10 mouse cellular contexts compared by ENCODE assay signal in genomic region chr4:45767891-45768558, GRCm38 (mm10). TPM values are rescaled to one million over a fixed set of nuclear protein-coding genes. Genes with fewer than 3 reads are reported as not detected.
DNase-seq lines count a peak whose midpoint lies in the region; ATAC-seq lines count a peak whose summit lies in the region.
"Had no signal": no experiment of that assay in that cellular context is flagged by ENCODE, and none has a peak within 500 bp of the region (broad histone marks: within the 10 kb centered on the region; RNA-seq: fewer than 3 reads in every experiment).

No protein-coding gene starts in this region.

- no peaks in the 10 kb centered on the region for H3K36me3 ChIP-seq in hindbrain, embryonic 13.5 days
- H3K36me3 ChIP-seq in hindbrain, embryonic 14.5 days (replicated peaks; ENCODE audit: control insufficient read depth, insufficient read depth), result no peaks in the 10 kb centered on the region
- H3K36me3 ChIP-seq in heart, embryonic 11.5 days (ENCODE audit: control insufficient read depth, insufficient read depth, low read length), result no peaks in the 10 kb centered on the region
- H3K36me3 ChIP-seq in midbrain, embryonic 13.5 days, result no peaks in the 10 kb centered on the region

- peaks cover 20% of the 10 kb centered on the region for H3K27me3 ChIP-seq in hindbrain, embryonic 13.5 days
- H3K27me3 ChIP-seq in hindbrain, embryonic 14.5 days (ENCODE audit: control insufficient read depth, insufficient read depth, low read length), result 0 out of 2 replicates have a peak, but pooled peaks cover 4% of the 10 kb centered on the region
- peaks cover 16% of the 10 kb centered on the region for H3K27me3 ChIP-seq in heart, embryonic 11.5 days (ENCODE audit: control insufficient read depth, insufficient read depth, low read length)
- H3K27me3 ChIP-seq in midbrain, embryonic 13.5 days, result peaks cover 58% of the 10 kb centered on the region

- H3K9ac ChIP-seq in hindbrain, embryonic 13.5 days, result peak overlapping the region; percentile 30; the same call in 1 of the 2 replicates
- H3K9ac ChIP-seq in hindbrain, embryonic 14.5 days, result no peak overlapping the region
- no peak overlapping the region for H3K9ac ChIP-seq in heart, embryonic 11.5 days (ENCODE audit: low read depth, low read length)
- no peak overlapping the region for H3K9ac ChIP-seq in midbrain, embryonic 13.5 days (replicated peaks)

- H3K4me3 ChIP-seq in hindbrain, embryonic 13.5 days, result no peak overlapping the region
- H3K4me3 ChIP-seq in hindbrain, embryonic 14.5 days (replicated peaks; ENCODE audit: low read length), result no peak overlapping the region
- no peak overlapping the region for H3K4me3 ChIP-seq in heart, embryonic 11.5 days (ENCODE audit: low read depth, low read length)
- no peak overlapping the region for H3K4me3 ChIP-seq in midbrain, embryonic 13.5 days (replicated peaks)
- H3K4me3 ChIP-seq: heart, adult 2 months had no signal

- intact Hi-C loops in left cerebral cortex, postnatal 36 days (cut with DNase I), result no loop called here

- 61% methylated on average over 11 of the region's 11 CpGs for WGBS in hindbrain, embryonic 13.5 days
- WGBS in hindbrain, embryonic 14.5 days, result 60% methylated on average over 11 of the region's 11 CpGs
- WGBS in heart, embryonic 11.5 days (ENCODE audit: insufficient replicate concordance), result 13% methylated on average over 11 of the region's 11 CpGs
- WGBS in midbrain, embryonic 13.5 days, result 63% methylated on average over 11 of the region's 11 CpGs

- DNase-seq in hindbrain, embryonic 14.5 days (ENCODE audit: low spot score), result no peak
- DNase-seq in MN1 (ENCODE audit: low spot score), result peak; percentile 66
- peak; percentile 55 to 78 for DNase-seq in lung, postnatal 4 days
- DNase-seq in left cerebral cortex, adult 9 months (ENCODE audit: low spot score in 2 of 2), result no peak
- DNase-seq in left cerebral cortex, postnatal 36 days (ENCODE audit: low spot score in 2 of 2), result no peak
- DNase-seq: cerebellum, adult 9-10 months had no signal

- H3K27ac ChIP-seq in hindbrain, embryonic 13.5 days, result no peak overlapping the region
- H3K27ac ChIP-seq in hindbrain, embryonic 14.5 days, result no peak overlapping the region
- H3K27ac ChIP-seq in heart, embryonic 11.5 days (ENCODE audit: low read depth, low read length), result peak overlapping the region; percentile 47; the same call in 1 of the 2 replicates
- no peak overlapping the region for H3K27ac ChIP-seq in midbrain, embryonic 13.5 days
- H3K27ac ChIP-seq: heart, adult 2 months had no signal

- H3K4me2 ChIP-seq in hindbrain, embryonic 13.5 days, result no peak overlapping the region
- H3K4me2 ChIP-seq in hindbrain, embryonic 14.5 days (replicated peaks), result no peak overlapping the region
- H3K4me2 ChIP-seq in heart, embryonic 11.5 days, result no peak overlapping the region
- no peak overlapping the region for H3K4me2 ChIP-seq in midbrain, embryonic 13.5 days (replicated peaks)

- no peak for ATAC-seq in hindbrain, embryonic 13.5 days (ENCODE audit: low FRiP score)
- ATAC-seq in hindbrain, embryonic 14.5 days (ENCODE audit: low FRiP score), result no peak
- ATAC-seq in heart, embryonic 11.5 days (replicated peaks; ENCODE audit: insufficient number of reproducible peaks, low FRiP score, low TSS enrichment), result peak; percentile 50; the same call in 1 of the 2 replicates
- no peak for ATAC-seq in midbrain, embryonic 13.5 days

- H3K9me3 ChIP-seq in hindbrain, embryonic 13.5 days, result no peaks in the 10 kb centered on the region
- no peaks in the 10 kb centered on the region for H3K9me3 ChIP-seq in hindbrain, embryonic 14.5 days (ENCODE audit: control insufficient read depth, low read length)
- no peaks in the 10 kb centered on the region for H3K9me3 ChIP-seq in heart, embryonic 11.5 days (replicated peaks; ENCODE audit: control insufficient read depth, low read length)
- no peaks in the 10 kb centered on the region for H3K9me3 ChIP-seq in midbrain, embryonic 13.5 days

- peaks cover 88% of the 10 kb centered on the region for H3K4me1 ChIP-seq in hindbrain, embryonic 13.5 days (replicated peaks)
- peaks cover 68% of the 10 kb centered on the region for H3K4me1 ChIP-seq in hindbrain, embryonic 14.5 days (replicated peaks; ENCODE audit: control insufficient read depth, insufficient read depth, low read length)
- peaks cover 65% of the 10 kb centered on the region for H3K4me1 ChIP-seq in heart, embryonic 11.5 days (ENCODE audit: control insufficient read depth, insufficient read depth, low read length)
- H3K4me1 ChIP-seq in midbrain, embryonic 13.5 days (replicated peaks), result peaks cover 86% of the 10 kb centered on the region

RNA-seq across cellular contexts. Expression of gene Aldh1b1, which starts 30.8 kb away (rescaled TPM):
- polyA plus RNA-seq in hindbrain, embryonic 13.5 days (2015; fragmentation: Nextera tagmentation; extraction: Ambion mirVana), result 17.7 and 18.0 TPM in 2 replicates
- 9.6 and 10.8 TPM in 2 replicates for polyA plus RNA-seq in hindbrain, embryonic 14.5 days (2014; fragmentation: Nextera tagmentation; extraction: Ambion mirVana)
- 33.1 and 49.0 TPM in 2 replicates for polyA plus RNA-seq in heart, embryonic 11.5 days (2014; fragmentation: Nextera tagmentation; extraction: Ambion mirVana)
- total RNA-seq in left cerebral cortex, postnatal 36 days (2021), result 1 to 10 TPM; 4.6 to 7.1 TPM
- 15.8 and 17.6 TPM in 2 replicates for polyA plus RNA-seq in midbrain, embryonic 13.5 days (2015; fragmentation: Nextera tagmentation; extraction: Ambion mirVana)

RNA-seq across cellular contexts. Expression of gene Igfbpl1, which starts 58.7 kb away (rescaled TPM):
- 50.5 and 67.0 TPM in 2 replicates for polyA plus RNA-seq in hindbrain, embryonic 13.5 days (2015; fragmentation: Nextera tagmentation; extraction: Ambion mirVana)
- 53.9 and 60.9 TPM in 2 replicates for polyA plus RNA-seq in hindbrain, embryonic 14.5 days (2014; fragmentation: Nextera tagmentation; extraction: Ambion mirVana)
- polyA plus RNA-seq in heart, embryonic 11.5 days (2014; fragmentation: Nextera tagmentation; extraction: Ambion mirVana), result 16.8 and 18.4 TPM in 2 replicates
- total RNA-seq in left cerebral cortex, postnatal 36 days (2021), result 1 to 10 TPM in 1 of 2 experiments, under 1 TPM in 1; 0.67 to 1.0 TPM
- 69.9 and 83.3 TPM in 2 replicates for polyA plus RNA-seq in midbrain, embryonic 13.5 days (2015; fragmentation: Nextera tagmentation; extraction: Ambion mirVana)

Comparison
In these comparisons a context has a peak if more than half of its experiments do, and no peak if none do; other contexts are left out.
1. DNase-seq: peak in MN1 (single experiment) and lung, postnatal 4 days (2 of 2); none in hindbrain, embryonic 14.5 days (single experiment), left cerebral cortex, adult 9 months (0 of 2) and left cerebral cortex, postnatal 36 days (0 of 2).